Mouse (Mus musculus): ENCODE results near the gene Prkg2.
A peak's percentile ranks its signal among the peaks of the same experiment; 100 is the strongest.

Prkg2 gene

GRCm38 (mm10) chr5:99036596-99037441 is at the start of gene Prkg2:
Prkg2 (minus strand) TSS chr5:99037351.
- no peak for DNase-seq (ENCODE audit: low read depth)

GRCm38 (mm10) chr5:99083955-99084354 is 46.8 kb upstream of the Prkg2 start:
- DNase-seq (ENCODE audit: low read depth): no peak

GRCm38 (mm10) chr5:99078375-99078774 is 41.2 kb upstream of the Prkg2 start:
- DNase-seq (ENCODE audit: low read depth): no peak

GRCm38 (mm10) chr5:99068391-99068790 is 31.2 kb upstream of the Prkg2 start:
- no peak for DNase-seq (ENCODE audit: low read depth)

- DNase-seq (ENCODE audit: low read depth): no peak
Observed at GRCm38 (mm10) chr5:99062582-99062981, 25.4 kb upstream of the Prkg2 start.

- no peak for DNase-seq (ENCODE audit: low read depth)
Observed at GRCm38 (mm10) chr5:99039021-99039420, 1.9 kb upstream of the Prkg2 start.

GRCm38 (mm10) chr5:99037442-99037811 is 276 bp upstream of the Prkg2 start:
- no peak for DNase-seq (ENCODE audit: low read depth)

GRCm38 (mm10) chr5:99035961-99036360 is 1.2 kb downstream of the Prkg2 start:
- no peak for DNase-seq (ENCODE audit: low read depth)

GRCm38 (mm10) chr5:99031551-99032149 is 5.5 kb downstream of the Prkg2 start:
- DNase-seq (ENCODE audit: low read depth): no peak

- DNase-seq (ENCODE audit: low read depth): peak; percentile 0
Observed at GRCm38 (mm10) chr5:99026343-99026742, 10.8 kb downstream of the Prkg2 start.

GRCm38 (mm10) chr5:99019709-99020108 is 17.4 kb downstream of the Prkg2 start:
- no peak for DNase-seq (ENCODE audit: low read depth)

GRCm38 (mm10) chr5:99015140-99015539 is 22.0 kb downstream of the Prkg2 start:
- no peak for DNase-seq (ENCODE audit: low read depth)

GRCm38 (mm10) chr5:99010448-99011151 is 26.6 kb downstream of the Prkg2 start:
- DNase-seq (ENCODE audit: low read depth): no peak

- no peak for DNase-seq (ENCODE audit: low read depth)
Observed at GRCm38 (mm10) chr5:98998104-98998503, 39.0 kb downstream of the Prkg2 start.

- no peak for DNase-seq (ENCODE audit: low read depth)
Observed at GRCm38 (mm10) chr5:98995767-98996166, 41.4 kb downstream of the Prkg2 start.

- no peak for DNase-seq (ENCODE audit: low read depth)
Observed at GRCm38 (mm10) chr5:98991600-98991999, 45.6 kb downstream of the Prkg2 start.

GRCm38 (mm10) chr5:98987634-98988033 is 49.5 kb downstream of the Prkg2 start:
- DNase-seq (ENCODE audit: low read depth): no peak

GRCm38 (mm10) chr5:98987116-98987515 is 50.0 kb downstream of the Prkg2 start:
- no peak for DNase-seq (ENCODE audit: low read depth)

- DNase-seq (ENCODE audit: low read depth): no peak
Observed at GRCm38 (mm10) chr5:98986459-98986858, 50.7 kb downstream of the Prkg2 start.

GRCm38 (mm10) chr5:98986011-98986410 is 51.1 kb downstream of the Prkg2 start:
- DNase-seq (ENCODE audit: low read depth): no peak

GRCm38 (mm10) chr5:98985077-98985476 is 52.1 kb downstream of the Prkg2 start:
- no peak for DNase-seq (ENCODE audit: low read depth)

- no peak for DNase-seq (ENCODE audit: low read depth)
Observed at GRCm38 (mm10) chr5:98981304-98981703, 55.8 kb downstream of the Prkg2 start.

- no peak for DNase-seq (ENCODE audit: low read depth)
Observed at GRCm38 (mm10) chr5:98978316-98978715, 58.8 kb downstream of the Prkg2 start.

Measured in 416B (cell line).